Mouse (Mus musculus) urinary bladder, postnatal 25 days (tissue): ENCODE results near the gene Smco4.
"Not testable (repeated sequence)": the region's sequence is repeated elsewhere in the genome, so short reads cannot be mapped to it uniquely, and the experiment has no call there.

Experiments
- DNase-seq: peaks from one replicate; pipeline ENCODE4 v3.0.0; 2022; ENCODE audit warnings: low spot score

The Smco4 gene

DNA sequence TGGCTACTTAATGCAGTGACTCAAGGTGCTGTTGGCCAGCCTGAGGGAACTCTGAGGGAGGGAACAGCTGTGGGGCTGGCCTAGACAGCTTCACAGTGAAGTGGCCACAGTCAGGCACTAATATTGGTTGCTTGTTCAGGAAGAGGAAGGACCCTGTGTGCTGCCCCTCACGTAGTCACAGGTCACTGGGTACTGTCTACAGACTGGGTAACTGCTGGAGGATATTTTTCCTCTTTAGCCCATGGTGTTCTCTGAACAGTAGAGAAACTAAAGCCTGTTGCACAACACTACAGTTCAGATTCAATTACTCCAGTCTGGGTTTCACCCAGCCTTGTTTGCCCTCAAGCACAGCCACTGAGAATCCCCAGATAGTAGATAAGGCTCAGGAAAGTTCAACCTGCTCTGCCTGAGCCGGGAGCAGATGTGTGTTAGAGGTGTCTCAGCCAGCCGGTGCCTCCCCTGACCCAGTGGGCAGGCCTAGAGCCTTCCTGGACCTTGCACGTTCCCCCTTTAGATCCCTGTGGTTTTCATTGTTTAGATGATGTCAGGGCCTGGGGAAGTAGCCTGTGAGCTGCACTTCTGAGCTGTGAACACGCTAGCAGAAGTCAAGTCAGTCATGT is 48.6 kb downstream of the Smco4 start:
- no peak for DNase-seq

DNA sequence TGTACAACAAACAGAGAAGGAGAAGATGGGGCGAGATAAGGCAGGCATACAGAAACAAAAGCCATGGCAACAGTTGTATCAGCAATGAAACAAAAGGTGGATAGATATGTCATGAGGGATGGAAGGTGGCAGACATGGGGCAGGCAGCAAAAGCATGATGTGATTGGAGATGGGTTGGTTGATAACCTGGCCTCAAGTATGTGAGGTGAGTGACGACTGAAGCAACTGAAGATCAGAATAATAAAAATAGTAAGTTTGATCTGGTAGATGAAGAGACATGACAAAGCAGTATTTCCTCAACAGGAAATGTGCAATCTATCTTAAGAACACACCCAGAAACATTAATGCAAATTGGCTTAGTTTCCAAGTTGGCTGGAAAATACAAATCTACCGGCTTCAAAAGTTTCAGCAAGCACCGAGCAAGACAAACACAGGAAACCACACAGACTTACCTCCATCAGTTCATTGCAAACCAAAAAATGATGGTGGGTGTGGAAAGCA is 57.3 kb downstream of the Smco4 start:
- no peak for DNase-seq

DNA sequence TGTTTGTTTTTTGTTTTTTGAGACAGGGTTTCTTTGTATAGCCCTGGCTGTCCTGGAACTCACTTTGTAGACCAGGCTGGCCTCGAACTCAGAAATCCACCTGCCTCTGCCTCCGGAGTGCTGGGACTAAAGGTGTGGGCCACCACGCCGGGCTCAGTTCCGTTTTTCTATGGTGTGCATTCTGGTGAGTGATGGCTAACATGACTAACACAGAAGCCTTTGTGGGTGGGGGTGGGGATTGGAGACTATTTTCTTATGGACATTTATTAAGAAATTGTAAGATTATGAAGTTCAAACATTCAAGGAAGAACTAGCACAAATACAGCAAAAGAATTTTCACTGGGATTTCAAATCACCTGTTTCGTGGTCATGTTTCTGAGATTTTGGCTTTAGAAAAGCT is 57.8 kb downstream of the Smco4 start:
- not testable (repeated sequence) for DNase-seq

DNA sequence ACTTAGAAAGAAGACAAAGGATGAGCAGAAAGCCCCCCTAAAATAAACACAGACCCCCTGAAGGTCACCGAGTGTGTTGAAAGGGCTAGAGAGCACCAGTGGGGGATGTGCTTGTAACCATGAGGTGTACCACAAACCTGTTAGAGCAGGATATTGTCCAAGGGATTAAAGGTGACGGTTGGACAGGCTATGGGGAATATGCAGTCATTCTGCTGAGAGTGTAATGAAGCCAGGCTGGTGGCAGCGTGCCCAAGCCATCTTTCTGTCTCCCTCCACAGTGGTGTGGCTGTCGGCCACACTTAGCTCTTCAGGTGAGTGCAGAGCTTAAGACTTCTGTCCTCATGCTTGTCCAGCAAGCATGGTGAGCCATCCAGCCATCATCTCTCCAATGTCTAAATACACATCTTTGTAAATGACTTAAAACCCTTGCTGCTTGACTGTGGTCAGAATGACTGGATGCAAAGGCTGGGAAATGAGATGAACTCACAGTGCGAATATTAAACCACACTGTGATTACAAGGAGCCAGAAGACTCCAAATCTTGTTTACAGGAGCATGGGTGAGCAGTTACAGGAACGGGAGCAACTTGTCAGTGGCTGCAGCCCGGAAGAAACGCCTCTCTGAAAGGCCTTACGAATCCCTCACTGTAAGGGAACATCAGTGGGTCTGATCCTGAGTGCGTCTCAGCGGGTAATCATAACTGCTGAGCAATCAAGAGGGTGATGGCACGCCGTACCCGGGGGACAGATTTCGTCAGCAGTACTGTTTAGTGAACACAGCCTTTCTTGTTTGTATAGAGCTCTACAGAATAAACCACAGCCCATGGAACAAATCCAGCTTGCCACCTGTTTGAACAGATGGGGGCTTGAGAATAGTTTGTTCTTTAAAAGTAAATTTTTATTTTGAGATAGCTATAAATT is 59.0 kb downstream of the Smco4 start:
- no peak for DNase-seq

DNA sequence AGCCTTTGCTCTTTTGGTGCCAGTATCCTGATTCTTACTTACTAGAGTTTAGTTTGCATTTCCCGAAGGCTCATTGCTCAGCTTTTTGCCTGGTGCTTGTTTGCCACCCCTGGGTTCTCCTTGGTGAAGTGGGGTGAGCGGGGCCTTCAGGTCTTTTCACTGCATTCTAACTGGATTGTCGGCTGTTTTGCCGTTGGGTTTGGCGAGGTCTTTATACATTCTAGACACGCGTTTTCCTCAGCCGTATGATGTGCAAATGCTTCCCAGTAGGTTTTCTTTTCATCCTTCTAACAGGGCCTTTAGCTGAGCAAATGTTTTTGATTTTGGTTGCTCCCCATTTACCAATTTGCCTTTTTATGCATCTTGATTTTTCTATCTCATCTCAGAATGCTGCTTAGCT is 60.1 kb downstream of the Smco4 start:
- DNase-seq, result no peak

DNA sequence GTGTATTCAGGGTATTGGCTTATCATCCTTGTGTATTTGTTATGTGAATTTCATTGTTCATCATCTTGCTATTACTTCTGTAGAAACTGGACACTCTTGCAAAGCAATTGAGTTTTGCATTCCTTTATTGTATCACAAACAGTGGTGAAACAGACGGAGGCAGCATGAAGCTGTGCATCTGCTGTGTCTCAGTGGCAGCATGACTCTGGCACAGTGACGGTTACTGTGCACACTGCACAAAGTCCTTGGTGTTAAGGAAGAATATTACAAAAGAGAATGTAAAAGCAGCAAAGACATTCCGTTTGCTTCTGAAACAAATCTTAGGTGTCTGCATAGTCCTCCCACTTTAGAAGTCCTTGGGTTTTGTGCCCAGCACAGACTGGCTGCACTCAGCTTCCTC is 67.2 kb downstream of the Smco4 start:
- no peak for DNase-seq

DNA sequence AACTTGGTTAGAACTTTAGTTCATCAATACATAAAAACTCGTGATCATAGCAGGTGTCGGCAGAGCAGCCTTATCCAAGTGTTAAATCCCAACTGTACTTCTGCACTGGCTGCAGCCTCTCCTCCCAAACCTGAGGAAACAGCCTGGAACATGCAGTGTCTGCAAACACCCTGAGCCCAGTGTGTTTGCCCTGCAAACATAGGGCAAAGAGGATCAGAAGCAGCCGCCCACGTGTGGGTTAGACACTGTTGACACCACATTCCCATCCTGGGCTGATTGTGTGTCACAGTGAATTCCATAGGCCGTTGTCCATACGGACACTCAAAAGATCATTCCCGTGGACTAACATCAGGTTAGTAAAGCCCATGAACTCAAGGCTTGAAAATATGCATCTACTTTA is 69.1 kb downstream of the Smco4 start:
- no peak for DNase-seq

DNA sequence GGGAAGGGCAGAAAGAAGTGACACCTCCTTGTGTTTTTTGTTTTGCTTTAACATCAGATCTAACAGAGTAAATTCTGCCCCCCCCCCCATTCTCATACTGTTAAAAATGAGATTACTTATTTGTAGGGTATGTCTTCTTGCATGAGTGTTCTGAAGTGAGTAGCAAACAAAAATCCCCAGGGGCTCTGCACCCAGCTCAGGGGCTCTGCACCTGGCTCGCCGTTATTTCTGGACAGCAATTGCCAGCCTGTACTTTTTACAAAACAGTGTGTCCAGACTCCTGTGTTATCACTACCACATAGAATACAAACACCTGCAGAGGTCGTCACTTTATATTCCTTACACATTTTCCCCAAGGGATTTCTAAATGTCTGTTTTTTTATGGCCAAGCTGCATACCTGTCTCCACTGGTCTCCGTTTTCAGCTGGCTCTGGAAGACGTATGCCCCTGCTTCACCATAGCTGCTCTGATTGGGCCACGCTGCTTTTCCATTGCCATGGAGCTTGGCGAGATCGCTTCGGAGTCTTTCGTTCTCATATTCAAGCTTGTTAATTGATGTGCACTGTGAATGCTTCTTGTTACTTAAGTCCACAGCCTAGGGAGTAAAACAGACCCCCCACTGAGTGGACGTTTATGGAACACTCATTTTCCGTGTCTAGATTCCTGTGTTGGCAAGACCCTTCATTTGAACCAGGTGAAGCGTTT is 81.7 kb downstream of the Smco4 start:
- DNase-seq, result no peak

DNA sequence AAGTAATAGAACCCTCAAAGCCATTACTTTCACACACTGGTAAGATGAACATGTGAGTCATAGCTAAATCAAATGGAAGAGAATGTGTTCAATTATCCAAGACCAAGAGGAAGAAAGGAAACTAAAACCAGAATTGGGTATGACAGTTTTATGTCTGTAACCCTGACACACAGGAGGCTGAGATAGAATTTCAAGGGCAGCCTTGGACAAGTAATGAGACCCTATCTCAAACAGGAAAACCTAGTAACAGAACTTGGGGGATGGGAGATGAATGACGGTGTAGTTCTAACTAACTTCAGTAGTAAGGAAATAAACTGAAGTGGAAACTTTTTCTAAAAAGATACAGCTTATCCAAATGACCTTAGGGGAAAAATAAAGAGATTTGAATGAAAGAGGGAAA is 85.2 kb downstream of the Smco4 start:
- no peak for DNase-seq

DNA sequence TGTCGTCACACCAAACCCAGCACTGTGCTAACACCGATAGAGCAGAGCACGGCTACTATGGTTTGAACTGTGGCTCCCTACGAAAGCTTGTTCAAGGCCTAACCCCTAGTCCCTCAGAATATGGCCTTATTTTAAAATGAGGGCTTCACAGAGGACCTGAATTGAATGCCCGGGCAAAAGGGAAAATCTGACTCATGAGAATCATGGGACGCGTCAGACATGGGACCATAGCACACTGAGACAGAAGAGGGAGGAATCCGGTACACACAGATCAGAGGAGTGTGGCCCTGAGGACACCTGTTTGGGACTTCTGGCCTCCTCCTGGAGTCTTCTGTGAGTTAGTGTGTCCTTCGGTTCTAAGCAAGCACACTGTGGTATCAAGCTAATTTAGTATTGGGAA is 85.7 kb downstream of the Smco4 start:
- no peak for DNase-seq

DNA sequence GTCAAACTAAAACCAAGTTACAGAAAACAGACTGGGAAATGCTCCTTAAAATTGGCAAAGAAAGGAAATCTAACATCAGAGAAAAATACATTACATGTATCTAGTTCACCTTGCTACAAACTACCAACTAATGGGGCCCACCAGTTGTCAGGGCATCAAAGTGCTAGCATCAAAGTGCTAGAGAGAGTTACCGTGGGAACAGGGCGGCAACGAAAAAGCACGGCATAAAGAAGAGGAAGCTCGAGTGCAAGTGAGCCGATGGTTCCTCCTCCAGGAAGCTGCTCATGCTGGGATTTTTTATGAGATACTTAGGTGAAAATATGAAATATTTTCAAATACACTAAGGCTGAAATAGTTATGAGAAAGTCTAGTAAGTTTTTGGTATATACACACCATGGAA is 86.9 kb downstream of the Smco4 start:
- no peak for DNase-seq

DNA sequence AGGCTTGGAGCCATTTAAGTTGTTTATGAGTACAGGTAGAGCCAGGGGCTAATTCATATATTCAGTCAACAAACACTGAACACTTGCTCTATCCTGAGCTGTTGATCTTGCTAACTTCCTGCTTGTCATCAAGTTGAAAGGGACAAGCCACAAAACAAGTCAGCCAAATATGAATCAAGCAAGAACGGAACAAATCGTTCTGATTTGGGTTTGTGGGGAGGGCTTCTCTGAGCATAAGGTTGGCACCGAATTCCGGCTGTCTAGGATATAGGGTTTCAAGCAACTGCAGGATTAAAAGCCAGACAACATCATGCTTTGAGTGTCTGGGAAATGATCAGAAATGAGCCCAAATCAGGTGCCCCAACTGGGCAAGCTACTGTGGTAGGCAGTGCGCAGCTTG is 88.8 kb downstream of the Smco4 start:
- DNase-seq, result no peak

DNA sequence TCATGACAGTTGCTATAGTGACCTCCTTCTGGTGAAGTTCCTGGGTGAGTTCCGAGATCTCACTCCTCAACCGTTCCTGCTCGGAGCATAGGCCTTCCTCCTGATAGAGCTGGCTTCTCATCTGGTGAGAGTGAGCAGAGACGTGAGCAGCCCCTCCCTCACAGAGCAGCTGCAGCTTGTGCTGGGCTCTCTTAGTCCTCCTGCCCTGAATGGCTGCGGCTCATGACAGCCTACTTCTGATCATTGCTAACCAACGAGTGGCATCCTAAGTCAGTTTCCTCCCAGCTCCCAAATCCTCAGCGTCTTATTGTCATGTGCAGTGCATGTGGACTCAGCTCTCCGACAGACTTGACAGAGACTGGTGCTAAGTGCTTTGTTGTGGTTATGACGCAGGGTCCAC is 91.0 kb downstream of the Smco4 start:
- no peak for DNase-seq

DNA sequence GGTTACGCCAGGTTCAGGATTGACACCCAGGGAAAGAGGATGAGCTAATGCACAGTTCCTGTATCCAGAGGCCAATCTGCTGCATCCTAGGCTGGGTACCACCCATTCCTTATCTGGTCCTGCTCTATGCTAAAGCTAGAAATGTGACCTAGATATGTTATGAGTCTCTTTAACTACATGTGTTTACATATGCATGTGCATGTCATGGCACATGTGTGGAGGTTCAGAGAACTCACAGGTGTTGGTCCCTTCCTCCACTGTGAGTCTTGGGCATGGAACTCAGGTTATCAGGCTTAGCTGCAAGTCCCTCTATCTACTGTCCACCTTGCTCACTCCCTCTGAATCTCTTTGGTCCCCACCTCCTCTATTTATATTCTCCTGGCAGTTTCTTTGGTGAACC is 92.7 kb downstream of the Smco4 start:
- no peak for DNase-seq

DNA sequence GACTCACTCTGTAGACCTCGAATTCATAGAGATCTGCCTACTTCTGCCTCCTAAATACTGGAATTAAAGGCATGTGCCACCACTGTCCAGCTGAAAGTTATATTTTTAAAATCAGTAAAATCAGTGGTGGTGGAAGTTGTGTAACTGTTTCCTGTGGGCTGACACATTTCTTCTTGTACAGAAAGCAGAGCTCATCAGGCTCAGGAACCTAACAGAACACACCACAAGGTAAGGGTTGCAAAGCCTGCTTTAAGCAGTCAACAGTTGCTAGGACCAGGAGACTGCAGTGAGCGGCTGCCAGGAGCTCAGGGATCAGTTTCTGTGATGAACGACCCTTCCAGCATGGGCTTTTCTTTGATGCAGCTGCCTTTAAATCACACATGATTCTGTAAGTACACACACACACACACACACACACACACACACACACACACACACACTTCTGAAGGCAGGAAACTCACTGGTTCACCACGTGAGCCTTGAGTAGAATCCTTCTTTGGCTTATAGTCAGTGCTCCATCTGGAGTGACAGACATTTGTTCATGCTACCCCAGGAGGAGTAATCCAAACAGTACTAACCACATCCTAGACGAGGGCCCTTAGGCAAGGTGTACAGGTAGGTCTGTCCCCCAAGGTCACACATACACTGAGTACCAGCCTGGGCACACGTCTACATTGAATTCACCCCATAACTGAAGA is 94.1 kb downstream of the Smco4 start:
- no peak for DNase-seq

DNA sequence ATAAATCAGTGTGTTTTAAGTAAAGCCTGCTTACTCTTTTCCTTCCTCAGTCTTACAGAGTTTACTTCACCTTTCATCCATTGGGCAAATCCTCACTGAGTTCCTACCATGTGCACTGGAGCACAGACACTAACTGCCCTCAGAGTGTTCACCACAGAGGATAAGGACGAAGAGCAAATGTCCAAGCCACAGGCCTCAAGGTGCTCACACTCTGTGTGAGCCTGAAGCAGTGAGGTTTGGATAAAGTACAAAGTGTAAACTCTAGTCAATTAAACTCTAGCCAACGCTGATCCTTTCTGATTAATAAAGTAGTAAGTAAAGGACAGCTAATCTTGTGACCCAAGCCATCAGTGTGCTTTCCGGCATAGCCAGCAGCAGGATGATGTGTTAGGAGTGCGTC is 100.9 kb downstream of the Smco4 start:
- no peak for DNase-seq
